Mouse (Mus musculus) frontal cortex, adult (tissue): Measurements from ENCODE around the gene Xxylt1.
"Not testable (repeated sequence)": the region's sequence is repeated elsewhere in the genome, so short reads cannot be mapped to it uniquely, and the experiment has no call there.

Experiments
- ATAC-seq: cut with Nextera tagmentation; 2 replicates; pipeline ENCODE4 v1.9.2; 2017; ENCODE audit warnings: mild to moderate bottlenecking, moderate library complexity, mixed read lengths; ENCODE audit not compliant: low TSS enrichment

Gene Xxylt1

DNA sequence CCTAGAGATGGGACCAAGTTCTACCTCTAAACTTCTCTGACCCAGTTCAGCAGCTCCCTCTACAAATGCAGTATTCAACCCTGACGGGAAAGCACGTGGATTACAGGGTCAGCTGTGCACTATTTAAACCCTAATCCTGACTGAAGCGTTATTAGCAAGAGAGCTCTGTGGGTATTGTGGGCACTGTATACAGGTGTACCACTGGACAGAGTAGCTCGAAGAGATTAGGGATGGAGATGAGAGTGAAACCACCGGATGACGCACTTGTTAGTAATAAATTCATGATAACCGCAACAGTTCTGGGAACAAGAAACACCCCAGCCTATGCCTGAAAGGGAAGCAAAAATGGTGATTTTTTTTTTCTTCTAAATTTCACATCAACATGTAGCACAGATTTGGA is 57.0 kb downstream of the Xxylt1 start:
- ATAC-seq: no peak

DNA sequence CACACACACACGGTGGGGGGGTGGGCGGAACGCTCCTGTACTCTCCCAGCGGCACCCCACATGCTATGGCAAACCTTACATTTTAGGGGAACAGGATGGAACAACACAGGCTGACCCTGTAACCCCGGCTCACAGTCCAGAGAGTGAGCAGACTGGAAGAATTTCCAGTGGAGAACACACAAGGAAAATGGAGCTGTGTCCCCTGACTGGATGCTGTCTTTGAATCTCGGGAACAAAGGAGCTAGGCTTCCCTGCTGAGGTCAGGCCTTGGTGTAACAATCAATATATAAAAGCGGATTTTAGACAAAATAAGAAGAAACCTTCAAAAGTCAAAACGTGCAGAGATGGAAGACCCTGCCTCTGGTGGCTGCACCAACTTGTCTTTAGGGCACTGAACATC is 57.4 kb downstream of the Xxylt1 start:
- no peak for ATAC-seq

DNA sequence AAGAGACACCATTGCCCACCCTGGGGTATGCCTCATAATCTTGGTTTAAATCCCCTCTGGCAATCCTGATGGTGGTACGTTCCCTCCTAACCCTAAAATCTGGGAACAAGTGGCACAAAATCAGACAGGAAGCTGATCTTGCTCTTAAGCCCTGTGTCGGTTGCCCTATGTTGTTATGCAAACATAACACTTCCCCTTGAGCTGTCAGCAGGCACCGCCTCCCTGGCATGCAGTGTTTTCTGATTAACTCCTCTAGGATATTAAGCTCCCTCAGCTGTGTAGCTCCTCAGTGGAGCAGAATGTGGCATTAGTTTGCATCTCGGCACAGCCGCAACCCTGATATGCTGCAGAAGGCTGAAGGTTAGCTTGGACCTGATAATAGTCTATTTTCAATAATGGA is 58.9 kb downstream of the Xxylt1 start:
- no peak; the same call in 1 of the 2 replicates for ATAC-seq

DNA sequence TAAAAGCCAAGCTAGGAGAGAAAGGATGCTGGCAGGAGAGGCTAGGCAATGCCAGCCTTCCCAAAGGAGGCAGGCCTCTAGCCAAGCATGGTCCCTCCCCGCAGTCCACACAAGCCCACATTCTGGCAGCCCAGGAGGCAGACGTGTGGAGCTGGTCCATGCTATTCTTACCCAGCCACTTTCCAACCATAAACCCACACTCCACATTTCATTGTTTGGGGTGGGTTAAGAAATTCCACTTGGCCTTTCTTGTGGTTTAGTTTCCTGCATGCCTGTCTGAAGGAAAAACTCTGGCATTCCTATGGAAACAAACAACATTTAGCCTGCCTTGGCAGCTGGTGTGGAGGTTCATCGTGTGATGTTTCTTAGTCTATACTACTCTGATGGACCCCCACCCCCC is 61.7 kb downstream of the Xxylt1 start:
- ATAC-seq: peak; percentile 93

DNA sequence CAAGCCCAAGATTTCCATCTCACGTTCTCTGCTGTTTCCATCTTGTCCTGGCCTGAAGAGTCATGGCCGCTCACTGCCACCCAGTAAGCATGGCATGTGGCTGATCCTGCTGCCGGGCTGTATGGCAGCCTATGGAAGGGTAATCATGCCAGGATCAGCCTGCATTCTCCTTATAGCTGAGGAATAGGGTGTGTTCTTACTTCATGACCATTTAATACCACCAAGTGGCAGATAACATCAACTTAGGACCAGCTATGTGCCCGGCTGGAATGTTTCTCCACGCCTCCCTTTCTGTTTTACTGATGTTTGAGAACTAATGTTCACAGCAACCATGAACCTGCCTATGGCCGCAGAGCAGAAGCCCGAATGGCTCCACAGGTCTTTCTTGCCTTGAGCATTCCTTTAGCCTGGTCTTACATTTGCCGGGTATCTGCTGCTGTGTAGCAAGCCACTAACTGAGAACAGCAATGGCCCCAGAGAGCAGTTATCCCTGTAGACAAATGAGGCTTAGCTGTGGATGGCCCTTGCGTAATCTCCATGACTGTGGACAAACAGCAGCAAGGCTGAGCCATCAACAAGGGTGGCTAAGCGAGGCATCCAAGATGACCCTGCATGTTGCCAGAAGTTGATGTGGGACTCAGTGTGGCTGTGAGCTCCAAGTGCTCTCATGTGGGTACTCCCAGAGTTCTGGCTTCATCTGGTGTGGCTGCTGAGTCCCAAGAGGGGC is 63.4 kb downstream of the Xxylt1 start:
- ATAC-seq: no peak

DNA sequence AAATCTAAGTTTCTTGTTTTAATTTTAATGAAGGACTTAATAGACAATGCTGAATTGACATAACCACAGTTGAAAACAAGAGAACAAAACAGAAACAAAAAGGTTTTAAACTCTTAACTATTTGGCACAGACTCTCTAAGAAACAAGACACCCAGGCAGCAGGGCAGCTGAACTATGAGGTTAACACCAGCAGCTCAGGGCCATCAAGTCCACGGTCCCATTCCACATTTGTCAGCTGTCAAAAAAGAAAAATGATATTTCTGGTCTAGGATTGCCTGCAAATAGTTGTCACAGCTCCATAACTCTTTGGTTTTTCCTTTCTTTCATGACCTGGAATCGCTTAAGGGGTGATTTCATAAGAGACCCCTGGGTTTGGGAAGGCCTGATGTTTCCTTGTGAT is 64.6 kb downstream of the Xxylt1 start:
- no peak for ATAC-seq

DNA sequence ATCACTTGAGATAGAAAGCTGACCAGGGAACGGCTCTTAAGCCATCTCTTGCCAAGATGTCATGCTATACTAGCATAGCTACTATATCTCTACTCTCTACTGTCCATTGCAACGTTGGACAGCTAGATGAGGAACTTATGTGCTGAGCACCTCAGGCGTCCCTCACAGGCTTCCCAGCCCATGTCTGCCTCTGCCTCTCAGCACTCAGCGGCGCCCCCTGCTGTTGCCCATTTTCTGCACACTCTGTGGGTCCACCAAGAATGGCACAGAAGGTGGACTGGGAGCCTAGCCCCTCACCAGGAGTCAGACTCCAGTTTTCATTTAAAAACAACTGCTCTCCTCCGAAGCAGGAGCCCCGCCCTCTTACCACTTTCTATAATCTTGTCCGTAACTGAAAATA is 65.1 kb downstream of the Xxylt1 start:
- ATAC-seq: no peak

DNA sequence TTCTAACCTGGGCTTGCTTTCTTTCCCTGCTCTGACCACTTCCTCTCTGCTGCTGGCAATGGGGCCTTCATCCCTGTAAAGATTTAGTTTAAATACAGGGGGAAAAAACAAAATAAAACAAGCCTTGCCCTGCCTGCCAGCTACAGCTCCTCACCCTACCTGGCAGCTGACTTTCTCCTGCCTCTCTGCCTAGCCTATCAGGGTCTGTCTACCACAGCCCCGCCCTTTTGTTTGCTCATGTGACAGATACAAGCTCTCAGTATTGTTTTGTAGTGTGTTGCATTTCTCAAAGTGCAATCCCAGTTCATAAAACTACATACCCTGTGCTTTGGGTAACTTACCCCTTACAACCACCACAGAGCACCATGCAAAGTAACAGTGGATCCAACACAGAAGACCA is 66.0 kb downstream of the Xxylt1 start:
- no peak for ATAC-seq

DNA sequence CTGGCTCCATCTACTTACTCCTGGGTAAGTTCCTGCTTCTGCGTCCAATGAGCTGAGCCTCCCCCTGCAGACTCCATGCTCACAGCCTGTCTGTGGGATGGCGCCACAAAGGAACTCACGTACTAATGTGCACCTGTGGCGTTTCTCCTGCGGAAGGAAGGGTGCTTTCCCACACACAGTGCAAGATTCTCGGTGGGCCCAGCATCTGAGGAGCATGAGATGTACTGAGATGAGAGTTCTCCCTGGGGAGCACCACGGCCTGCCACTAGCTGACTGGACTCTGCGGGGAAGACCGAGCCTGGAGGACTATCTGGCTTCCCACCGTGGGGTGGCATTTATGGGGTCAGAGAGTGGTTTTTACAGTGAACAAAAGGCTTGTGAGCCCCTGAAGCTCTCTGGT is 69.0 kb downstream of the Xxylt1 start:
- no peak for ATAC-seq

DNA sequence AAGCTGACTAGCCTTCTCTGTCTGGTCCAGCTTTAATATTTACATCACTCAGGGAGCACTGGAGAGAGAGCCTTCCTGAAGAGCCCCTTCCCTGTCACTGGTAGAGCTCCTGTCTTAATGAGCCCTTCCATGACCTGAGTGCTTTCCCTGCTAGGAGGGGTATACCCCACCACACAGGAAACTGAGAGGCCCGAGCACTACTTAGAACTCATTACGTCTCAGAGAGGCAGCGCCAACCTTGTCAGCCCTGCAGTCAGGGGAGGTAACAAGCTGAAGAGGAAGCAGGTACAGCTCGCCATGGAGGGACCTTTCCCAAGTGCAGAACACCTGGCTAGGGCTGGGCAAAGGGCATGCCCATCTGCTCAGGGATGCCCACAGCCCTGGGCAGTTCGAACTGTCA is 70.8 kb downstream of the Xxylt1 start:
- ATAC-seq: no peak

DNA sequence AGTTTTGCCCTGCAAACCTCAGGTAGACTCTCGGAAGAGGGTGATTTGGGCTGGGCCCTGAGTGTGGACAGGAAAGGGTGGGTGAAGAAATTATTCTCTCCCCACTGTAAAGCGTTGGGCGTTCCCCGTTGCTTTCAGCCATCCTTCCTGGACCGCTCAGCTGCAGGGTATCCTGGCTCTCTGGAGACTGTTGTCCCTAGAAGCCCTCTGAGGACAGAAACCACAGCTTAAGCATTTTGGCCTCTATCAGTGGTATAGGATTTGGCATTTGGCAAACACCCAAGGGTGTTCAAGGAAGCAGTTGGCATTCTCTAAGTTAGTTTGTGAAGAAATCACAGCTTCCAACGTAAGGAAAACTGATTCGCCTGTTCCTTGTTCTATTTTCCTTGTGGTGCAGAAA is 72.9 kb downstream of the Xxylt1 start:
- ATAC-seq: no peak

DNA sequence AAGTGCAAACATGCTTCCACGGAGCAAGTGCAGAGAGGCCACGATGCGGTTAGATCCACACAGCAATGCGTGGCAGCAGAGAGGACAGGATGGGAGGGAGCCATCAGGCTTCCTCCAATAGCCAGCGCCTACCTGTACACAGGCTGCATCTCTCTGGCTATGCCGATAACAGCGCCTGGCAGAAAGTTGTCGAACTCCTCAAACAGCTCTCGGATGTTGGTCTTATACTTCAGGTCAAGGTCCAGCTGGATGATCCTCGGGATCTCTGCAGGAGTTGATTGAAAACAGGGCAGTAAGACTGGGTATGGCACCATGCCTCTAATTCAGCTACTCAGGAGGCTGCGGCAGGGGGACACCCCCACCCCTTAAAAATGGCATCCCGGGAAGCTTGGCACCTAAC is 73.7 kb downstream of the Xxylt1 start:
- no peak for ATAC-seq

DNA sequence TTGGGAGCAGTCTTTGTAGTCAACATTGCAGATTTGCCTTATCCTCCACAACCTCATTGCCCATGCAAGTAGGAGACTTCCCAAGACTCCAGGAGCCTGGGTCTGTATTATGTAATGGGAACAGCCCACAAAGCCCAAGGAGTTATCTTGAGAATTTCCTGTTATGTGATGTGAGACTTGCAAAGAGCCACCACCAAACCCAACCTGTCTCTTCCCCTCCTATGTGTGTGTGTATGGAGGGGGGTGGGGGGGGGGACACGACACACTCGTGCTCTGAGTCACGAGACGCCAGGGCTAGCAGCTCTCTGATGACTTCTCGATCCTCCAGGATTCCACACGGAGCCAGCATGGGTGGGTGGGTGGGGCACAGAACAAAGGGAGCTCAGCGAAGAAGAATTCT is 75.5 kb downstream of the Xxylt1 start:
- peak; percentile 55 for ATAC-seq

DNA sequence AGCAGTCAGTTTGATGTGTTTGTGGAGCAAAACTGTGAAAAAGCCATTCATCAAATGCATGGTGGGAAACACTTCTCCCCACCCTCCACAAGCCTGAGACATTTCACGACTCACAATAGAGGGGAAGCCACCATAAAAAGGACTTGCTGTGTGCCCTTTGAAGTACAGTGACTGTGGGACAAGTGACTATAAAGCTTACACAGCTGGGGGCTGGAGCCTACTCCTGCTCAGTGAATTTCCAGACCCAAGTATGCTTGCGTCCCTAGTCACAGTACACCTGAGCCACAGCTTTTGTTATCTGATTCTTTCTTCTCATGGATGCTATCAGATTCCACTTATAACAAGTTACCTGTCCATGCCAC is 76.9 kb downstream of the Xxylt1 start:
- ATAC-seq: no peak

DNA sequence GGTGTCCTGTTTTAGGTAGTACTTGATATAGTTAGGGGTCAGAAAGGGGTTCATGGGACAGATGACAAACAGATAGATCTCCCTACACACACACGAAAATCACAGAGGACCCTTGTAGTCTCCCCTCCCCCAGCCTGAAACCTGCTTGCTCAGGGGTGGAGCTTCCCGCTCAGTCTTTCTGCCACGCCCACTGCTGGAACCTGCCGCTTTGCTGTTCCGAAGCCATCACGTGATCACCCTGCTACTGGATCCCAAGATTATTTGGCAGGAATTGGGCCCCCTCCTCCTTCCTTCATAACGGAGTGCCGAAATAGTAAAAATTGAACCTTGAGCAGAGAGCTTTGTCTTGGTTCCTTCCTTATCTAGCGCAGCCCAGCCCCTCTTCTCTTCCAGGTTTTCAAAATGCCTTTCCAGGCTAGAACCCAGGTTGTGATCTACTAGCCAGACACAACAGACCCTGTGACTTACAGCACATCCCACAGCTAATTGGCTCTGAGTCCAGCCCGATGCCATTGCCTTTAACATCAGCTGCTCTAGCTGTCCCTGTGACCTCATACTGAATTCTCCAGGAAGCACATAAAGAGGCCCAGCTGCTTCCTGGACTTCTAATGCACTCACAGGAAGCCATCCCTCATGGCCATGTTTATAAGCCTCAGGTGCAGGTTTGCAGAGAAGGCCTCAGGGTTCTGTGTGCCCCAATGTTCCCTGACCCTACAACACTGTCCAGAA is 77.5 kb downstream of the Xxylt1 start:
- not testable (repeated sequence) for ATAC-seq

DNA sequence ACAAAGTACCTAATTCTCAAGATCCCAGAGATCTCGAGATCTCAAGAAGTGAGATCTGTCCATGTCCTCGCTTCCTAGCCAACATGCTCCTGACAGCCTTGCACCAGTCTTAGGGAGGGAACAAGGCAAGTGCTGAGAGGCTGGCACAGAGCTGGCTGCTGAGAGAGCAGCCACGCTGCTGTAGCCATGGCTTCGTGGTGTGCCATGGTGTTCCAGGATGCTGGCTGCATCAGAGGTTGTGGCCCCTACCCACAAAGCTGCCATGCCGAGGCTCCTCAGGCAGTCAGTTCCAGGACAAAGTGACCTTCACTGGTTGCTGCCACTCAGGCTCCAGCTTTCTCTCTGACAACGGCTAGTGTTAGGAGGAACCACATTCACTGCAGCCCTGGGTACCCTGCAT is 78.3 kb downstream of the Xxylt1 start:
- peak; percentile 50; the same call in 1 of the 2 replicates for ATAC-seq

DNA sequence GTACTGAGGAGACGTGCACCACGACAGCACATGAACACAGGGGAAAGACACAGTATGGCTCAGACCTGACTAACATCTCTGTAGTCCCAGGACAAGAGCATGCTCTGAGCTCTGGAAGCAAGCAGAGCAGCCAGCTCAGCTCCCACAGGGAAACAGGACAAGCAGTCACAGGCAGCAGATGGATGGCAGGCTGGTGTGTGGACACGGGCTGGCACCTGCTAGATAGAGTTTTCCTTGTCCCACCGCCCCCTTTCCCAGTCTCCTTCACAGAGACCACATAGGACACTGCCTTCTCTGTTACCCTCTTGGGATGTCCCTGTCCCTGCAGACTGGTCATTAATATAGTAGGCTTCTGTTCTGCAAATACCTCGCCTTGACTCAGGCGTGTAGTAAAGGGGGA is 79.1 kb downstream of the Xxylt1 start:
- peak; percentile 61 for ATAC-seq

DNA sequence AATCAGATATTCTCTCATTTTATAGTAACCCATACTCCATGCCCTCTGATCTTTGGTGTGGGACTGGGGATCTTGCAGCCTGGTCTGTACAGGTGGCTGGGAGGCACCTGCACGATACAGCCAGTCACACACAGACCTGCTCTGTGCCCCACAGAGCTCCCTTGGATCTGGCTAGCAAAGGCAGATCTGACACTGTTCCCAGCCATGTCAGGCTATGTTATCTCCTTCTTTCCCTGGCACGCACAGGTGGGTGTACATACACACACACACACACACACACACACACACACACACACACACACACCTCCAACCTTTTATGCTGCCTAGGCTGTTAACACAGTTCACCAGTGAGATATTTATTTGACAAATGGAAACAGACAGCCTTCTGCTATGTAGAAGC is 82.5 kb downstream of the Xxylt1 start:
- no peak for ATAC-seq

DNA sequence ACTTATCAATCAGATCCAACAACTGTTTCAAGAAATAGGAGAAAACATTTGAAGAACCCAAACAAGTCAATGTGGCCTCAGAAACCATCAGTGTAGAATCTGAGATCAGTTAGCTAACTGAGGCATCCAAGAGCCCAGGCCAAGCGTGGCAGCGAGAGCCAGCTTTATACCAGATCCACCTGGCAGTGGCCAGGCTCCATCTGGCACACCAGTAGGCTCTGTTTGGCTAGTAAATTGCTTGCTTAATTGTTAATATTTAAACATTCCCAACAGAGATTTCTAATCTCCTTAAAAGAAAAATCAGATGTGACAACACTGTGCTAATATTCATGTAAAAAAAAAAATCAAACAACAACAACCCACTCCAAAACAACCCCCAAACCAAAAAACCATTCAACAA is 83.2 kb downstream of the Xxylt1 start:
- ATAC-seq: no peak

DNA sequence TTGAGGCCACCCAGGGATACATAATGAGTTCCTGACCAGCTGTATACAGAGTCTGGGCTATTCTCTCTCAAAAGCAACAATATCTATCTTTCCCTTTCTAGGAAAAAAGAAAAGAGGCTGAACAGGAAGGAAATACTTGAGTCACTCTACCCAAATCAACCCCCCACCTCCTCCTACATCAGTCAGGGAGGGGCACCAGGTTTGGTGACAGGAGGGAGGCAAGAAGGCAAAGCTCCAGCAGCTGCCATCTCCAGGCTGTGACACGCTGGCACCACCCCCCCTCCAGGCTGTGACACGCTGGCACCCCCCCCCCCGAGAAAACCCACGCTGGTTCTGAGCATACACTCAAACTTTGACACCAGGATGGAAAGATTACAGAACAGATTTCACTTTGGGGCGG is 85.8 kb downstream of the Xxylt1 start:
- ATAC-seq: no peak; the same call in 1 of the 2 replicates

DNA sequence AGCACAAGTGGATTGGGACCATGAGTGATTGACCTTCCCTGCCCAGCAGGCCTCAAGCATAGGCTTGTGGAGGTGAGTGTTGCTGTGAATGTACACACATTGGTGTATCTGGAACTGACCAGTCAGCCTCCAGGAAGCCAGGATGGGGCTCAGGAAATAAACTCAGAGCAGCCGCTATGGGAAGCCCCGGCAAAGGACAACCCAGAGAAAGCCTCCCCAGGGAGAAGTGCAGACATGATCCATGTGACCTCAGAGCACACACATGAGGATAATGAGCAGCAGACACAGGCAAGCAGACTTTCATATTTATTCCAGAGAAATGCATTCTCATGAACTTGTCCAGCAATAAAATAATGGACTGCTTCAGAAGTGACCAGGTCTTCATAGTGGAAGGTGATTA is 86.4 kb downstream of the Xxylt1 start:
- no peak for ATAC-seq

DNA sequence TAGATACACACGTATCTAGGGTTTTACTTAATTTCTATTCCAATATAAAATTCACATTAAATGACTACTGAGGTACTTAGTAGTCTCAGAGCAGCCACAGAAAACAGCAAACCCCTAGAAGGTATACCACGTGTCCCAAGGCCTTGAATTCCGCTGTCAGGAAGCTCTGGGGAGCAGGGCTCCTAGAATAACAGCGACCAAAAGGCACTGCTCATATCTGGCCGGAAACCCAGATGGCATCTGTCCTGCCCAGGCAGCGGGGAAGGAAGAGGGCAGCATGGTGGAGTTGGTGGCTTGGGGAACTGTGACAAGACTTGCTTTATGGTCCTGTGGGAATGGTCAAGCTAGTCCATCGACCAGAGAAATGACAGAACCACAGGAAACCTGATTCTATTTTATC is 86.9 kb downstream of the Xxylt1 start:
- ATAC-seq: no peak

DNA sequence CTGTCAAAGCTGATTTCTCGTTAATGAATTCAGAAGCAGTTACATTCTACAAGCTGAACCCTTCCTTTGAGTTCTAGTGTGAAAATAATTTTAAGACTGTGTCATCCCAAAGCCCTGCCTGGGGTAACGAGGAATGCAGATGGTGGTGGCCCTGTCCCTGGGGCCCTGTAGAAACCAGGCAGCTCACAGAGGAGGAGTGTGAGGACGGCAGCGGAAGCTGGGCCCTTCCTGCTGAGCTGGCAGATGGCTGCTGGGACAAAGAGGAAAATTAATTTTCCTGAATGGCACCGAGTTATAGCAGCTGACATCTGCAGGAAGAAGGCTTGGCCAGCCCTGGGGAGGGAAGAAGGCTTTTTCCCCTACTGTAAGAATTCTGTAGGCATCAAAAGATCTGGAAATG is 88.7 kb downstream of the Xxylt1 start:
- 0 out of 2 replicates have a peak, but pooled peaks have one; percentile 19 for ATAC-seq

DNA sequence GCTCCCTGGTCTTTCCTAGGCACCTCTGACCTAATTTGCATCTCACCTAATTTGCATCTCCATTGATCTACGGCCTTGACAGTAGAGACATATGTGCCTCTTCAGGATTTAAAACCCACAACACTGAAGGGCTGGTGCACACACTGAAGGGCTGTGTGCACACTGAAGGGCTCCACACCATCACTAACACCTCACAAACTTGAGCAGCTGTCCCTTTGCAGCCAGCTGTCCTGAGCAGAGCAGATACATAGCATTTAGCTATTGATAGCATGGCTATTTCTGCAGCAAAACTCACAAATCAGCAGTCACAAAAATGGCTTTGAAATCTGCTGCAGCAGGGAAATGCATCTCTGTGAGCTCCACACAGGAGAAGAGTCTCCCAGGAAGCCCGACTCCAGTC is 90.6 kb downstream of the Xxylt1 start:
- ATAC-seq: peak; percentile 56
